Mouse (Mus musculus) heart, postnatal 0 days (tissue): ENCODE measurements around the gene Flt1. TPM values are rescaled to one million over a fixed set of nuclear protein-coding genes. Genes with fewer than 3 reads are reported as not detected.

Experiments
- ATAC-seq: fragments of 200-750 bp; cut with Nextera tagmentation; 2 replicates; pipeline ENCODE4 v1.8.0; 2017; ENCODE audit warnings: low read depth, moderate number of reproducible peaks, moderate library complexity; ENCODE audit not compliant: insufficient read depth
- DNase-seq: peaks from one replicate; pipeline ENCODE4 v3.0.0-alpha.2; 2016; ENCODE audit warnings: low spot score
- H3K27ac ChIP-seq: fragments of 300-500 bp; sonication (generic); 2 replicates; pipeline ENCODE4 v1.5.1; 2014; ENCODE audit warnings: low read depth, mild to moderate bottlenecking
- H3K27me3 ChIP-seq: fragments of 300-500 bp; sonication (generic); 2 replicates; pipeline ENCODE4 v1.6.1; 2014; ENCODE audit warnings: low read length, mixed read lengths; ENCODE audit not compliant: control insufficient read depth, insufficient read depth
- H3K36me3 ChIP-seq: fragments of 300-500 bp; sonication (generic); replicated peaks from 2 replicates; pipeline ENCODE4 v1.6.1; 2014; ENCODE audit warnings: low read length, mixed read lengths; ENCODE audit not compliant: control insufficient read depth, insufficient read depth
- H3K4me1 ChIP-seq: fragments of 300-500 bp; sonication (generic); 2 replicates; pipeline ENCODE4 v1.6.1; 2014; ENCODE audit warnings: antibody characterized with exemption; ENCODE audit not compliant: control insufficient read depth, insufficient read depth
- H3K4me2 ChIP-seq: fragments of 300-500 bp; sonication (generic); 2 replicates; pipeline ENCODE4 v1.6.1; 2014; ENCODE audit warnings: low read depth, mild to moderate bottlenecking, low read length, moderate library complexity
- H3K4me3 ChIP-seq: fragments of 300-500 bp; sonication (generic); 2 replicates; pipeline ENCODE4 v1.5.1; 2014; ENCODE audit warnings: low read depth, low read length
- H3K9ac ChIP-seq: fragments of 300-500 bp; sonication (generic); replicated peaks from 2 replicates; pipeline ENCODE4 v1.6.1; 2014; ENCODE audit warnings: low read depth, low read length, mixed read lengths
- H3K9me3 ChIP-seq: fragments of 300-500 bp; sonication (generic); replicated peaks from 2 replicates; pipeline ENCODE4 v1.6.1; 2016; ENCODE audit warnings: low read length; ENCODE audit not compliant: control insufficient read depth
- CTCF ChIP-seq: IDR thresholded peaks from 2 replicates; pipeline ENCODE4 v1.5.1; 2016; ENCODE audit warnings: antibody characterized with exemption, control low read depth, low read depth
- EP300 ChIP-seq: IDR thresholded peaks from 2 replicates; pipeline ENCODE4 v1.6.1; 2016; ENCODE audit warnings: antibody characterized with exemption, low read depth
- WGBS: fragments of 180-500 bp; shearing (Covaris S2); extraction: QIAGEN DNeasy Blood & Tissue Kit; methylation state at CpG from one replicate; pipeline ENCODE4 v1.1.7; 2014; 5-methylcytosine and 5-hydroxymethylcytosine counted together
- polyA plus RNA-seq: library from polyadenylated mRNA; unstranded; fragments of >200 nt; fragmentation: Nextera tagmentation; extraction: Ambion mirVana; gene quantifications from 2 replicates; pipeline ENCODE4 v1.2.1, GENCODE M21; 2015
- total RNA-seq: library from RNA; depleted of rRNA; stranded (reverse); fragments of >200 nt; gene quantifications from 2 replicates; pipeline ENCODE4 v1.2.3, GENCODE M21; 2014; ENCODE audit warnings: low replicate concordance

The Flt1 gene
- total and polyA plus RNA-seq, 2 experiments from 2014 or later = 11.8 to 39.1 TPM

DNA sequence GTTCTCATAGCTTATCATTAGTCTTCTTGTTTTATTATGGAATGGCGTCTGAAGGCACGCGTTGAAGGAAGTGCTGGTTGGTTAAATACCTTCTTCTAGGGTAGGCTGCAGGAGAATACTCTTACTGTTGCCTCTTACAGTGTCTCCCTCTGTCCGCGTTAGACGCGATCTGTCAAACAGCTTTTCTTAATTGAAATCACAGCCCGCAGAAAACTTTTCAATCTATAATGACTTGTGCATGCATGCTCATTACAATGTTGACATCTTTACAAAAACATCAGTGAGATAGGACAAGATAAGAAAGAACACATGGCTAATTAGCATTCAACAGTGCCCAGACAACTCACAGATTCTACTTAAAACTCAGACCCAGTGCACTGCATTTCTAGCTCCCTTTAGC is 89.9 kb downstream of the Flt1 start:
- Histone ChIP-seq H3K36me3 (no peaks in the 10 kb centered on the region), H3K4me1 (no peaks in the 10 kb centered on the region), H3K27ac (no peak overlapping the region), H3K9me3 (no peaks in the 10 kb centered on the region), H3K4me3 (no peak overlapping the region), H3K27me3 (no peaks in the 10 kb centered on the region), H3K4me2 (no peak overlapping the region), H3K9ac (no peak overlapping the region)
- WGBS = 77% methylated on average over 8 of the region's 8 CpGs
- DNase-seq = no peak
- no peak for TF ChIP-seq CTCF
- no peak for TF ChIP-seq EP300
- no peak for ATAC-seq

DNA sequence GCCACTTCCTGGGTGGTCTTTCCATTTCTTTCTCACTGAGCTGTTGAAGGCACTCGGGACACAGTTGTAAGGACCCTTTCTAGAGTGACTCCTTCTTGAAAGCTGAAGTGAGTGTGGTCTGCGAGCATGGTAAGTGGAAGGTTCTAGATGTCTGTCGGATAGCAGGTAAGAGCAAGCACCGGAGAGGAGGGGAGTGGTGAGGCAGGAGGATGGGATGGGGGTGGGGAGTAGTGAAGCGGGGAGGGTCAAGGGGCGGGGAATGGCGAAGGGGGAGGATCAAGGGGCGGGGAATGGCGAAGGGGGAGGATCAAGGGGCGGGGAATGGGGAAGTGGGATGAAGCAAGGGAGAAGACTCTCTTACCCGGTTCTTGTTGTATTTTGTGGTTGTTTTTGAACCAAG is 91.8 kb downstream of the Flt1 start:
- no peaks in the 10 kb centered on the region for H3K4me1 ChIP-seq
- no peak overlapping the region for H3K27ac ChIP-seq
- WGBS = 57% methylated on average over 11 of the region's 11 CpGs
- H3K4me3 ChIP-seq = no peak overlapping the region
- DNase-seq = no peak
- no peak overlapping the region for H3K9ac ChIP-seq
- no peaks in the 10 kb centered on the region for H3K9me3 ChIP-seq
- no peaks in the 10 kb centered on the region for H3K36me3 ChIP-seq
- no peak overlapping the region for H3K4me2 ChIP-seq
- no peaks in the 10 kb centered on the region for H3K27me3 ChIP-seq
- TF ChIP-seq EP300 = no peak
- TF ChIP-seq CTCF = no peak
- ATAC-seq = no peak

GRCm38 (mm10) chr5:147632716-147633115 is 93.1 kb downstream of the Flt1 start:
- 22% methylated on average over 4 of the region's 4 CpGs for WGBS
- Histone ChIP-seq H3K4me1 (no peaks in the 10 kb centered on the region), H3K4me2 (no peak overlapping the region), H3K36me3 (no peaks in the 10 kb centered on the region), H3K4me3 (no peak overlapping the region), H3K27me3 (no peaks in the 10 kb centered on the region), H3K9ac (no peak overlapping the region), H3K27ac (no peak overlapping the region), H3K9me3 (no peaks in the 10 kb centered on the region)
- ATAC-seq (no peak), DNase-seq (no peak)
- TF ChIP-seq EP300 (no peak), CTCF (no peak)

DNA sequence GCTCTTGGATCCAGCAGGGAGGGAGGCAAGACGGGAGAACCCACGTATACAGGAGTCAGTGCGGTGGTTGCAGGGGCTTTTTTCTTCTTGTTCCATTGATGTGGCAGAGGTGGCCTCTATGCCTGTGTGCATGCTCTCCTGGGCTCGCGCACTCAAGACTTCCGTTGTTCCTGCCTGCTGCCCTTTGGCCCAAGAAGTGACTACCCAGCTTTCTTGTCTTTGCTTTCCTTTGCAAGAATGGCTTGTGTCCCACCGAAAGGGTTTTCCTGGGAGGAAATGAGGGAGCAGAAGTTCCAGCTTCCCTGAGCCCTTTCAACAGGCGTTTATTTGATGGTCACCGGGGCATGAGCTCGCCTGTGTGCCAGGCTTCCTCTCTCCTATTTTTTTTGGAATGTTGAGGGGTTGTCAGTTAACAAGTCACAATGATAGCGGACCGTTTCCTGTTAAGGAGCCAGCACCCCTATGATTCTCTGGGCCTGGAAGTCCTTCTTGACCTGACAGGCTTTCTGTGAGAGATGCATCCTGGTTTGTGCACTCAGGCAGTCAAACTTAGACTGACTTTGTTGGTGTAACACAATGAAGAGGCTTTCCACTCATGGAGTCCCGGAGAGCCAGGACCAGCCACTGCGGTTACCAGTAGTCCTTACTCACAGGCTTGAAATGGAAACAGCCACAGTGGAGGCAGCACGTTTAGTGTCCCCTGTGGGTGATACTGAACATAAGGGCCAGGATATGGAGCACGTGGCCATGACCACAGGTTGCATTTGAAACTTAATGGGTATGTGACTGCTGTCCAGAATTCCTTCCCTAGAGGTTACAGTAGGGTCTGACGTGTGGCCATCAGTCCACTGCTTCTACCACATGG is 95.2 kb downstream of the Flt1 start:
- 58% methylated on average over 17 of the region's 17 CpGs for WGBS
- Histone ChIP-seq H3K4me3 (no peak overlapping the region), H3K27me3 (no peaks in the 10 kb centered on the region), H3K9ac (no peak overlapping the region), H3K9me3 (no peaks in the 10 kb centered on the region), H3K27ac (peak overlapping the region; percentile 48; the same call in 1 of the 2 replicates), H3K4me1 (no peaks in the 10 kb centered on the region), H3K4me2 (no peak overlapping the region), H3K36me3 (0 out of 2 replicates have a peak, but pooled peaks cover 4% of the 10 kb centered on the region)
- TF ChIP-seq EP300 (no peak), CTCF (no peak)
- DNase-seq (no peak), ATAC-seq (peak; percentile 27)

- Histone ChIP-seq H3K27me3 (no peaks in the 10 kb centered on the region), H3K27ac (no peak overlapping the region), H3K4me2 (no peak overlapping the region), H3K9me3 (no peaks in the 10 kb centered on the region), H3K4me1 (no peaks in the 10 kb centered on the region), H3K4me3 (no peak overlapping the region), H3K36me3 (0 out of 2 replicates have a peak, but pooled peaks cover 6% of the 10 kb centered on the region), H3K9ac (no peak overlapping the region)
- ATAC-seq (no peak), DNase-seq (no peak)
- WGBS = 57% methylated on average over 2 of the region's 2 CpGs
- TF ChIP-seq CTCF (no peak), EP300 (no peak)
Observed at GRCm38 (mm10) chr5:147626944-147627343, 98.9 kb downstream of the Flt1 start.

GRCm38 (mm10) chr5:147623747-147624146 is 102.1 kb downstream of the Flt1 start:
- H3K4me2 ChIP-seq = peak overlapping the region; percentile 54
- 27% methylated on average over 10 of the region's 10 CpGs for WGBS
- TF ChIP-seq CTCF (no peak), EP300 (no peak)
- H3K36me3 ChIP-seq = 0 out of 2 replicates have a peak, but pooled peaks cover 6% of the 10 kb centered on the region
- no peaks in the 10 kb centered on the region for H3K9me3 ChIP-seq
- no peak overlapping the region for H3K27ac ChIP-seq
- H3K4me3 ChIP-seq = peak overlapping the region; percentile 31
- no peak for DNase-seq
- H3K4me1 ChIP-seq = peaks cover 7% of the 10 kb centered on the region; the same call in 1 of the 2 replicates
- H3K27me3 ChIP-seq = no peaks in the 10 kb centered on the region
- no peak overlapping the region for H3K9ac ChIP-seq
- no peak for ATAC-seq
